Mouse (Mus musculus) testis, adult 2 months (tissue): ENCODE measurements around the gene Hsf5.

ENCODE experiments used
- CTCF ChIP-seq: fragments of 200-500 bp; IDR thresholded peaks from 2 replicates; pipeline ENCODE4 v1.5.1; 2012; ENCODE audit warnings: low read depth, mild to moderate bottlenecking, inconsistent platforms, low read length, moderate library complexity; ENCODE audit not compliant: control insufficient read depth, insufficient read depth, insufficient replicate concordance
- POLR2A ChIP-seq: fragments of 200-500 bp; IDR thresholded peaks from 2 replicates; pipeline ENCODE4 v1.6.1; 2012; ENCODE audit warnings: low read depth, mild to moderate bottlenecking, inconsistent platforms, low read length, moderate library complexity; ENCODE audit not compliant: control insufficient read depth

DNA sequence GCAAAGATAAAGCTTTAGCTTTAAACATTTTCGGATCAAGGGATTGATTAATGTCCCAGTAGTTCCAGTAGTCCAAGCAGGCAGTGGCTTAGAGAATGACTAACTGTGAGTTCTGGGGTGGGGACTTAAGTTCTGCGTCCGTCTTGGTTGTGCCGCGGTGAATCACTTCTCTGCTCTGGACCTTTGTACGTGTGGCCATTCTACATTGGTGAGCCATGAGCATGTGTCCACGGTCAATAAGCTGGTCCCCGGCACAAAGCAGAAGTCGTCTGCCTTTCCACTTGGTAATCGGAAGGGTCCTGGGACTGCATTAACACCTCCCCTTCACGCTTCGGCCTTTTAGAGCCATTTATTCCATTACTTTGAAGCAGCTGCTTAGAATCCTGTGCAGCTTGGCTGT is 65.1 kb downstream of the Hsf5 start:
- TF ChIP-seq CTCF (no peak), POLR2A (no peak)
